Mouse (Mus musculus) bone marrow, adult 2 months (tissue): Measurements from ENCODE around the gene Slc9a8.

Experiments
- CTCF ChIP-seq: fragments of 200-500 bp; IDR thresholded peaks from 2 replicates; pipeline ENCODE4 v1.5.1; 2011; ENCODE audit warnings: low read length, control low read depth; ENCODE audit not compliant: control insufficient read depth, insufficient read depth
- POLR2A ChIP-seq: fragments of 200-500 bp; IDR thresholded peaks from 2 replicates; pipeline ENCODE4 v1.6.1; 2011; ENCODE audit warnings: low read depth, mild to moderate bottlenecking, control low read depth, low read length, borderline replicate concordance; ENCODE audit not compliant: control insufficient read depth

DNA sequence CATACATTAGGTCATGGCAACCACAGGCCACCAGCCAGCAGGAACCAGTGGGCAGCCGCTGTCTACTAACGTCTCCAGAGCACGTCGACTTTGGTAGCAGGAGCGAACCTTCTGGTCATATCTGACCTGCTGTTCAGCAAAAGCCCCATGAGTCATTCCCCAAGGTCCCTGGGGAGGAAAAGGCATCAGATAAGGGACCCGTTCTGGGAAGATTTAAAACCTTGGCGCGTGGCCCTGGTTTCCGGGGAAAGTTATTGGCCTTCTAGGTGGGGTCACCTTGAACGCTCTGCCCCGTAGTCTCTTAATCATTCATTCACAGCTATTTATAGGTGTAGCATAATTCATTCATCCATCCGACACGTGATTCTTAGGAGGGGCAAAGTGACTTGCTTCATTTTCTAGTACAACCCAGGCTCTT, 37.8 kb upstream of the Slc9a8 start:
- no peak for TF ChIP-seq CTCF
- no peak for TF ChIP-seq POLR2A
